8 mouse cellular contexts compared by ENCODE assay signal in genomic region chr10:88200951-88201638, GRCm38 (mm10). TPM values are rescaled to one million over a fixed set of nuclear protein-coding genes. Genes with fewer than 3 reads are reported as not detected.
DNase-seq lines count a peak whose midpoint lies in the region; ATAC-seq and TF ChIP-seq lines count a peak whose summit lies in the region.

Gene Washc3, plus strand, starts transcription at chr10:88201093.

- under 1% methylated on average over 22 of the region's 23 CpGs for WGBS in embryonic facial prominence, embryonic 14.5 days
- WGBS in heart, adult 2 months, result under 1% methylated on average over 23 of the region's 23 CpGs
- 1% methylated on average over 23 of the region's 23 CpGs for WGBS in limb, embryonic 13.5 days
- under 1% methylated on average over 23 of the region's 23 CpGs for WGBS in midbrain, embryonic 16.5 days

- TF ChIP-seq POLR2A in heart, adult 2 months (IDR thresholded peaks at IDR 0.05; ENCODE audit: insufficient read depth, low read depth, low read length), result peak; percentile 79

- no peak for TF ChIP-seq CTCF in heart, adult 2 months (IDR thresholded peaks at IDR 0.05)

- peak within 1 kb of the TSS; percentile 86 for H3K27ac ChIP-seq in embryonic facial prominence, embryonic 14.5 days (replicated peaks; ENCODE audit: low read depth, low read length)
- peak within 1 kb of the TSS; percentile 86 for H3K27ac ChIP-seq in heart, adult 2 months
- peak within 1 kb of the TSS; percentile 73; the same call in 1 of the 2 replicates for H3K27ac ChIP-seq in limb, embryonic 13.5 days
- H3K27ac ChIP-seq in midbrain, embryonic 16.5 days (ENCODE audit: low read length), result peak within 1 kb of the TSS; percentile 84

- no peaks in the 10 kb centered on the region for H3K9me3 ChIP-seq in embryonic facial prominence, embryonic 14.5 days (ENCODE audit: control insufficient read depth, low read length)
- H3K9me3 ChIP-seq in limb, embryonic 13.5 days, result no peaks in the 10 kb centered on the region
- H3K9me3 ChIP-seq in midbrain, embryonic 16.5 days (replicated peaks; ENCODE audit: control insufficient read depth, low read length, poor library complexity, severe bottlenecking), result no peaks in the 10 kb centered on the region

- H3K4me2 ChIP-seq in embryonic facial prominence, embryonic 14.5 days (ENCODE audit: low read depth, low read length), result peak within 1 kb of the TSS; percentile 76
- peak within 1 kb of the TSS; percentile 69 for H3K4me2 ChIP-seq in limb, embryonic 13.5 days (replicated peaks)
- H3K4me2 ChIP-seq in midbrain, embryonic 16.5 days (ENCODE audit: low read length), result peak within 1 kb of the TSS; percentile 63

- DNase-seq in 3T3-L1 (ENCODE audit: low read depth, low spot score), result peak; percentile 96
- peak; percentile 66 to 83 for DNase-seq in adrenal gland, postnatal 4 days (ENCODE audit: low spot score in 2 of 2)
- peak; percentile 97 for DNase-seq in embryonic facial prominence, embryonic 14.5 days (ENCODE audit: low spot score)
- peak; percentile 90 to 92 for DNase-seq in heart, adult 2 months
- DNase-seq in kidney, adult 8-10 months, result peak; percentile 89 to 94
- DNase-seq in spleen, postnatal 10 days (ENCODE audit: low spot score in 2 of 2), result peak; percentile 70 to 91

- peaks cover 4% of the 10 kb centered on the region; the same call in 1 of the 2 replicates for H3K4me1 ChIP-seq in embryonic facial prominence, embryonic 14.5 days (ENCODE audit: control insufficient read depth, insufficient read depth, low read length)
- peaks cover 2% of the 10 kb centered on the region; the same call in 1 of the 2 replicates for H3K4me1 ChIP-seq in heart, adult 2 months (ENCODE audit: control insufficient read depth, insufficient read depth, low read length)
- H3K4me1 ChIP-seq in limb, embryonic 13.5 days, result peaks cover 4% of the 10 kb centered on the region
- peaks cover 4% of the 10 kb centered on the region; the same call in 1 of the 2 replicates for H3K4me1 ChIP-seq in midbrain, embryonic 16.5 days (ENCODE audit: control insufficient read depth, insufficient read depth, low read length)

- peak; percentile 99 for ATAC-seq in embryonic facial prominence, embryonic 14.5 days (ENCODE audit: low read depth)
- peak; percentile 99 for ATAC-seq in limb, embryonic 13.5 days (ENCODE audit: low FRiP score, low read depth)
- peak; percentile 100 for ATAC-seq in midbrain, embryonic 16.5 days

- intact Hi-C loops in heart, adult 2 months (cut with DNase I), result loop anchor here (5.0 kb wide), 1 partner anchor 54 kb away; the partner anchor contains the start of genes Nup37 and Parpbp

- 0 out of 2 replicates have a peak, but pooled peaks have one; percentile 6 for TF ChIP-seq EP300 in heart, adult 2 months (IDR thresholded peaks at IDR 0.05; ENCODE audit: insufficient read depth, low read depth, low read length)

- no peaks in the 10 kb centered on the region for H3K79me2 ChIP-seq in heart, adult 2 months (replicated peaks; ENCODE audit: control insufficient read depth, insufficient read depth, low read length)

- peak within 1 kb of the TSS; percentile 85 for H3K9ac ChIP-seq in embryonic facial prominence, embryonic 14.5 days (ENCODE audit: low read depth, low read length)
- H3K9ac ChIP-seq in heart, adult 2 months (ENCODE audit: low read depth, low read length), result peak within 1 kb of the TSS; percentile 79
- peak within 1 kb of the TSS; percentile 84 for H3K9ac ChIP-seq in limb, embryonic 13.5 days
- peak within 1 kb of the TSS; percentile 75 for H3K9ac ChIP-seq in midbrain, embryonic 16.5 days (ENCODE audit: low read depth, low read length)

- H3K4me3 ChIP-seq in embryonic facial prominence, embryonic 14.5 days (ENCODE audit: low read depth, low read length), result peak within 1 kb of the TSS; percentile 67
- peak within 1 kb of the TSS; percentile 61 for H3K4me3 ChIP-seq in heart, adult 2 months
- H3K4me3 ChIP-seq in limb, embryonic 13.5 days, result peak within 1 kb of the TSS; percentile 67
- H3K4me3 ChIP-seq in midbrain, embryonic 16.5 days (ENCODE audit: low read depth, low read length), result peak within 1 kb of the TSS; percentile 58

- H3K27me3 ChIP-seq in embryonic facial prominence, embryonic 14.5 days (replicated peaks; ENCODE audit: control insufficient read depth, insufficient read depth, low read length), result no peaks in the 10 kb centered on the region
- H3K27me3 ChIP-seq in heart, adult 2 months (ENCODE audit: control insufficient read depth, insufficient read depth, low read length), result no peaks in the 10 kb centered on the region
- no peaks in the 10 kb centered on the region for H3K27me3 ChIP-seq in limb, embryonic 13.5 days
- H3K27me3 ChIP-seq in midbrain, embryonic 16.5 days (ENCODE audit: control insufficient read depth, insufficient read depth, low read depth, low read length), result no peaks in the 10 kb centered on the region

- H3K36me3 ChIP-seq in embryonic facial prominence, embryonic 14.5 days (ENCODE audit: control insufficient read depth, insufficient read depth, low read length), result 0 out of 2 replicates have a peak, but pooled peaks cover 13% of the 10 kb centered on the region
- H3K36me3 ChIP-seq in heart, adult 2 months (ENCODE audit: control insufficient read depth, insufficient read depth, low read length), result no peaks in the 10 kb centered on the region
- peaks cover 8% of the 10 kb centered on the region for H3K36me3 ChIP-seq in limb, embryonic 13.5 days
- no peaks in the 10 kb centered on the region; the same call in 1 of the 2 replicates for H3K36me3 ChIP-seq in midbrain, embryonic 16.5 days (ENCODE audit: control insufficient read depth, insufficient read depth, low read length)

RNA-seq across cellular contexts. Expression of gene Washc3, which starts in this region (rescaled TPM):
- total RNA-seq in adrenal gland, postnatal 4 days (2021), result 10 to 100 TPM; 58.0 to 58.9 TPM
- 65.5 and 65.9 TPM in 2 replicates for polyA plus RNA-seq in embryonic facial prominence, embryonic 14.5 days (2014; fragmentation: Nextera tagmentation; extraction: Ambion mirVana)
- 10 to 100 TPM; 26.5 to 34.3 TPM for total RNA-seq in heart, adult 2 months (2021)
- polyA plus RNA-seq in heart, adult 2 months (2012; rRNA removed), result 16.4 and 25.4 TPM in 2 replicates
- 52.2 and 54.0 TPM in 2 replicates for polyA plus RNA-seq in limb, embryonic 13.5 days (2015; fragmentation: Nextera tagmentation; extraction: Ambion mirVana)
- 39.7 and 40.3 TPM in 2 replicates for polyA plus RNA-seq in midbrain, embryonic 16.5 days (2015; fragmentation: Nextera tagmentation; extraction: Ambion mirVana)

Comparison
In these comparisons a context has a peak if more than half of its experiments do, and no peak if none do; other contexts are left out.
1. Peak in every context shown above with its lines: DNase-seq, ATAC-seq, H3K4me3 ChIP-seq and H3K27ac ChIP-seq.